Mouse (Mus musculus) liver, embryonic 11.5 days (tissue): ENCODE results near the gene Mrln. TPM values are rescaled to one million over a fixed set of nuclear protein-coding genes. Genes with fewer than 3 reads are reported as not detected.

ENCODE experiments used
- polyA plus RNA-seq: library from polyadenylated mRNA; unstranded; fragments of >200 nt; fragmentation: Nextera tagmentation; extraction: Ambion mirVana; gene quantifications from 2 replicates; pipeline ENCODE4 v1.2.1, GENCODE M21; 2014

The Mrln gene
- polyA plus RNA-seq, 1 experiment from 2014 or later = 0.67 TPM

Other genes with a start within 250 kb of the Mrln start
- gene Ccdc6, start 107.5 kb upstream of the Mrln start, polyA plus RNA-seq = 18.8 and 19.1 TPM in 2 replicates
- gene Slc16a9, start 40.4 kb downstream of the Mrln start, polyA plus RNA-seq = 0.64 and 1.0 TPM in 2 replicates
- 1.8 TPM in 2 replicates for gene Fam13c, start 235.8 kb downstream of the Mrln start, polyA plus RNA-seq